Mouse (Mus musculus) liver, adult 2 months (tissue): ENCODE measurements around the gene Gm11077.

Experiments
- CTCF ChIP-seq: fragments of 200-500 bp; IDR thresholded peaks from 2 replicates; pipeline ENCODE4 v1.5.1; 2011; ENCODE audit warnings: low read depth, low read length, control low read depth
- POLR2A ChIP-seq: fragments of 200-500 bp; IDR thresholded peaks from 2 replicates; pipeline ENCODE4 v1.6.1; 2011; ENCODE audit warnings: low read length, control low read depth; ENCODE audit not compliant: insufficient read depth; ENCODE audit errors: extremely low read depth

GRCm38 (mm10) chr6:140706056-140706455 is 23.0 kb upstream of the Gm11077 start:
- TF ChIP-seq CTCF (no peak), POLR2A (no peak)
